Mouse (Mus musculus) heart, postnatal 0 days (tissue): ENCODE measurements at regions not wholly inside any gene's neighbourhood (a gene's known extent, or its start where the extent isn't known, plus 50 kb on each side); places are given as distances from the start of the nearest gene placed in this dataset.

ENCODE experiments used
- CTCF ChIP-seq: IDR thresholded peaks from 2 replicates; pipeline ENCODE4 v1.5.1; 2016; ENCODE audit warnings: antibody characterized with exemption, control low read depth, low read depth
- EP300 ChIP-seq: IDR thresholded peaks from 2 replicates; pipeline ENCODE4 v1.6.1; 2016; ENCODE audit warnings: antibody characterized with exemption, low read depth

GRCm38 (mm10) chr7:72500190-72500589 is 193.8 kb upstream of the Mctp2 start:
- no peak for TF ChIP-seq CTCF
- no peak for TF ChIP-seq EP300
